Mouse (Mus musculus): ENCODE data around the gene Scamp4. TPM values are rescaled to one million over a fixed set of nuclear protein-coding genes. Genes with fewer than 3 reads are reported as not detected.
A peak's percentile ranks its signal among the peaks of the same experiment; 100 is the strongest.

The Scamp4 gene
- 10 to 100 TPM; 49.5 to 51.8 TPM for total RNA-seq (2021)
- long read RNA-seq, experiment 1, transcript Scamp4-201 (7 exons, 1,804 nt): major isoform, 58 of 82 reads
- long read RNA-seq, experiment 1, partial matches to known transcripts: 9 of 82 reads
- long read RNA-seq, experiment 1, other reads (novel, unspliced or antisense): 9 of 82 reads
- long read RNA-seq, experiment 2, transcript Scamp4-201 (7 exons, 1,804 nt): major isoform, 58 of 91 reads
- long read RNA-seq, experiment 2, partial matches to known transcripts: 16 of 91 reads
- long read RNA-seq, experiment 2, other reads (novel, unspliced or antisense): 15 of 91 reads

DNA sequence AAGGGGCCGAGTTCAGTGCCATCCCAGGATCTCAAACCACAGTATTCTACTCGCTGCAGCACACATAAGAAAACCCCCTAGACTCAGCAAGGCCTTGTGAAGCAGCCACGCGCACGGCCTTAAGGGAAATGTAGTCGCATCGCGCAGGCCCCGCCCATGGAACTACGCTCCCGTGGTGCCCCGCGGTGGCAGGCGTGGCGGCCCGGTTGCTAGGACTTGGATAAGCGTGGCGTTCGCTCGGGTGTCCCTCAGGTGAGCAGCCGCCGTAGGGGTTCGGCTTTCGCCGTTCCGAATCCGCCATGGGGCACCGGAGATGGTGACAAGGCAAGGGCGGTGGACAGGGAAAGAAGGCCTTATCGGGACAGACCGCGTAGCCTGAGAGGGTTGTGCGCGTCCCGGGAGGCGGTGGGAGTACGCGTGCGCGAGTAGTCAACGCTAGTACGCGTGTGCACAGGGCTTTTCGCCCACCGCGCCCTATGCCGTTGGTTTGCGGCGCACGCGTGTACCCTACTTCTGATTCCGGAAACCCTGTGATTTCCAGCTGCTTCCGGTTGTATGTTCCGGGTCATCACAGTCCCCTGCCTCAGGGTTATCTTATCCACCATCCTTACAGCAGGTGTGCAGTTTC, at the start of gene Scamp4, which contains the start of gene Adat3:
TSS of gene Scamp4 (plus strand) at position 175 of the 628 bp plus-strand sequence.
TSS of gene Adat3 (plus strand) at position 183 of the 628 bp plus-strand sequence.
- peak; percentile 80 to 88 for DNase-seq (ENCODE audit: low spot score in 2 of 2)

DNA sequence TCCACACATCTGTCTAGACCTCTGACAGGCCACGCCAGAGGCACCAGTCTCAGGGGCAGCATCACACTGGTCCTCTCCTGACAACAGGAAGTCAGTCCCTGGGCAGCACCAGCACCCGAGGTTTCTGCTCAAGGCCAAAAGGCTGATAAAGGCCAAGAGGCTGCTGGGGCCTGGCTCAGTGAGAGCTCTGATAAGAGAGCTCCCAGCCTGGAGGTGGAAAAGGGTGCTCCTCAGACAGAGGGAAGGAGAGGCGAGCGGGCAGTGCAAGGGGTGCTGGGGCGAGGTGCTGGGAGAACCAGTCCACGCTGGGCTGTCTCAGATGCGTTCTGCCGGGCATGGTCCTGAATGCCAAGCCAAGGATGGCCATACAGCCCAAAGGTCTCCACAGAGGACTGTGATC, 49.1 kb upstream of the Scamp4 start:
- no peak for DNase-seq (ENCODE audit: low spot score in 2 of 2)

DNA sequence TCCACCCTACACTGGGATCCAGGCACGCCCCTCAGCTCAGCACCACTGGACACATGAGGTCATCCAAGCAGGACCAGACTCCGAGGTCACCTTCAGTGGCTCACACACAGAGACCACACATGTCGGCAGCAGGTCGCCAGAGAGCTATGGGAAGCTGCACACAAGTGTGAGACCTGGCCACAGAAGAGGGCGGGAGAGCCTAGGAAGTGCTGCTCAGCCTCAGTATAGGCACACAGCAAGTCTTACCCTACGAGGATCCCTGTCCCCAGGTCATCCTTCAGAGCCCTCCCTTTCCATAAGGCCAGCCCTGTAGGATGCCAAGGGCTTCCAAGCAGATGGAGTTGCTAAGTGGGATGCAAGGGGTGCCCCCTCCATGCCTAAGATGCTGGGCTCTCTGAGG, 48.7 kb upstream of the Scamp4 start:
- no peak for DNase-seq (ENCODE audit: low spot score in 2 of 2)

DNA sequence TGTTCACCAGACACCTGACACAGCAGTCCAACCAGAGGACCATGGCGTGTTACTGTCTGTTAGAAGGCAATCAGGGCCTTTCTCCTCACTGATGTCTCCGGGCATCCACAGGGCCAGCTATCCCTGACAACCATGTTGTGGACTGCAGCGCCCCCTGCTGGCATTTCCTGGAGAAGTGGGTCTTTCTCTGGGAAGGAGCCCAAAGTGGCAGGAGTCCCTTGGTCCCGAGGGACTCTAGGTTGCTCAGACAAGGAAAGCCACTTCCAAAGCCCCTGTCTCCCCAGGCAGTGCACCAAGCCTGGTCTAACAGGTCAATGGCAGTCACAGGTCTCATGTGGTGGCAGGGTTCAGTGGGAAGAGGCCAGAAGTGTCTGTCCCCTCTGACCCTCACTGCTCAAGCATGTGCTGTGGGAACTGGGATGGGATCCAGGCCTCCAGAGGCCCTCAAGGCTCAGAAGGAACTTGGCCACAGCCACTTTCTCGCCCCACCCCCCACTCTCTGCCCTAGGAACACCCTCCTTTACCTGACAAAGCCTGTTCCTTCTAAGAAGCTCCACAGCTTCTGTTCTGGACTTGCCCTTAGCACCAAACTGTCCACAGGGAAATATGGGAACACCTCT, 45.2 kb upstream of the Scamp4 start:
- peak; percentile 78 to 88 for DNase-seq (ENCODE audit: low spot score in 2 of 2)

DNA sequence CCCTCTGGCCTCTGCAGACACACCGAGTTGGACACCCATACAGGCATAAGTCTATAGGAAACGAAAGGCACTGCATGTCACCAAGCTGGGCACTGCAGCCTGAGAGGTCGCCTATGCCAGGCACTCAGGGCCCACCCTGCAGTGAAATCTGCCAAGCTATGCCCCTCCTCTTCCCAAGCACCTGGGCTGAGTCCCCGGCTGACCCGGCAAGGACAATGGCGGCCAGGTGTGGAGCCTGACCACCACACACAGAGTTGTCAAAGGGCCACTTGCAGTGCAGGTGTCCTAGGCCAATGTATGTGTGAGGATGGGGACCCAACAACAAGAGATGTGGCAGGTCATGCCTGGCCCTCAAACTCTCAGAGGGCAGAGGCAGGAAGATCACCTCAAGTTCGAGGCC, 43.2 kb upstream of the Scamp4 start:
- no peak for DNase-seq (ENCODE audit: low spot score in 2 of 2)

DNA sequence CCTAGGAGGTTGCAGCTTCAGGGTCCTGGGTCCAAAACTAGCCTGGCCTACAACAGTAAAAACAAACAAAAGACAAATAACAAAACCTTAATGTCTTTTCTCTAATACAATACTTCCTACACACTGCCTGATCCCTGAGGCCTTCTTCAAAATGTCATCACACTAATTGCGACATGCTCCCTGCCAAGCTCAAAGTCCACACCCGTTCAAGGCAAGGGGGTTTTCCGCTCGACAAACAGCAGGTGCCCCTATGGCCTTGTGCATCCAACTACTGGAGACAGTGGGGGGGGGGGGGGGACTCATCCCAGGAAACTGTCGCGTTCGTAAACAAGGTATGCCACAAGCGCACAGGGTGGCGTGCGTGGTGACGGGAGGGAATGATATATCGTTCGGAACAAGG, 42.1 kb upstream of the Scamp4 start:
- DNase-seq (ENCODE audit: low spot score in 2 of 2): no peak

DNA sequence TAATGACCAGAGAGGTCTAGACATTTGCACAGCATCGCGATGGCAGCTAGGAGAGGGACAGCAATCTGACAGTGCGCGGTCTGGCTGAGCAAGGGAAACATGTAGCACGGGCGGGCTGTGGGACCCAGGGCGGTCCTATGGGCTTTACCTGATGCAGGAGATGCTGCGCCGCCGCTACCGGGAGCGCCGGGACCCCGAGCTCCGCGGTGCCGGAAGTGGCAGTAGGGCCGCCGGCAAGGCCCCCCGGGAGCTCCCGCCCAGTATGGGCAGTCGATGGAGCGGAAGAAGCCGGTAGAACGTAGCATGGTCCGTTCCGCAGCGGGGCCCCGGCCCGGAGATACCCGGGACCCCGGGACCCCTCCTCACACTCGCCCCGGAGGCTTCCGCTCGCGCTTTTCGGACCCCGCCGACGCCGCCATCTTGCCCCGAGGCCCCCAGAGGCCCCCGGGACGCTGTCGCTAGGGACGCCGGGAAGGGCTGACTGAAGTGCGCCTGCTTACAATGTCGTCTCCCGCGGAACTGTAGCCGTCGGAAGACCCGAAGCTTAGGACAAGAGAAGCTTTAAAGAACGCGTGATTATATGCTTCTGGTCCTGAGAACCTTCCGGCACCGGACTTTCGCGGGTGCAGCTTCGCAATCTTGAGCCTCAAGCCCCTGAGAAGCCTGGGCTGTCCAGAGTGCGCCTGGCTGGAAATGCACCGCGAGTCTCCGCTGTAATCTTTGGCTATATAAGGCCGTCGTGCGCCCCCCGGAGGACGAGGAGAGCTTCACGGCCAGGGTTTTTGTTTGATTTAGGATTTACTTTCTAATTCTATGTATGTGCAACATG, 41.3 kb upstream of the Scamp4 start, which contains the start of gene Rexo1:
TSS of gene Rexo1 (minus strand) at position 445 of the 829 bp plus-strand sequence.
- DNase-seq (ENCODE audit: low spot score in 2 of 2): peak; percentile 69 to 90

DNA sequence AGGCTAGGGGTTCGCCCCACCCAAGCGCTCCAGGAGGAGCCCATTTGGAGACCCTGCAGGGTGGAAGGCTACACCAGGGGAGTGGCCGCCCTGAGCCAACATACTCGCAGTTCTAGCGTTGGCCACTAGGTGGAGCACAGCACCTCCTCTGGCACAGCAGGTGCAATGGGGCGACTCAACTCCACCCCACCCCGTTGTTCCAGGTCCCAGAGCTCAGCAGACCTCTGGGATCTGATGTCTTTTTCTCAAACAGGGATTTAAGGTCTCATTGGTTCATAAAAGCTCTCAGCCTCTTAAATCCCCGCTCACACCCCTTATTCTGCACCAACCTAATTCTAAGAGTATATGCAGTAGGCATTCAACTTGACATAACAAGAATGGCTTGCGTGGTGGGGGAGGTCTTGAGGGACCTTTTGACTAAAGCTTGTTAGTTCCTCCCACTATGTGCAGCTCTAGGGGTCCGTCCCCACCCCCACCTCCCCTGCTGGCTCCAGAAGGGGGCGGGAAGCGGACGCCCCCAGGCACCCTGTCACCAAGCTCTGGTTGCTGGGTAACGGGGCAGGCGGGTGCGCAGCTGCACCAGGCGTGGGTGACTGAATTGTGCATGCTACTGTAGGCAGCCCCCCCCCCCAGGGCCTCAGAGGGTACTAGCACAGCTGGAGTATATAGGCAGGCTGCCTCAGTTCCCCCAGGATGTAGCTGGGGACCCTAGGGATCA, 36.1 kb upstream of the Scamp4 start:
- peak; percentile 71 to 78 for DNase-seq (ENCODE audit: low spot score in 2 of 2)

DNA sequence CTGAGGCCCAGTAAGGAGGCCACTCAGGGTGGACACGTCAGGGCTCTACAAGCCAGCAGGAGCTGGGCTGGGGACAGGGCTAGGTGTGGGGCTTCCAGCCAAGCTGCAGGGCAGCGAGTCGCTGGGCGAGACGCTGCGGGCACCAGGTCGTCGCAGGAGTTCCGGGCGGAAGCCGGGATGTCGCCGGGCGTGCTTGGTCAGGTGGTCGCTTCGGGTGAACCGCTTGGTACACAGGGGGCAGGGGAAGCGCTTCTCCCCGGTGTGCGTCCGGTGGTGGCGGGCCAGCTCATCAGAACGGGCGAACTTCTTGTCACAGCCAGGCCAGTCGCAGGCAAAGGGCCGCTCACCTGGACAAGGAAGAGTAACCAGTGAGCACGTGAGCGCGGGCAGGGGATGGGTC, 33.8 kb upstream of the Scamp4 start:
- no peak for DNase-seq (ENCODE audit: low spot score in 2 of 2)

DNA sequence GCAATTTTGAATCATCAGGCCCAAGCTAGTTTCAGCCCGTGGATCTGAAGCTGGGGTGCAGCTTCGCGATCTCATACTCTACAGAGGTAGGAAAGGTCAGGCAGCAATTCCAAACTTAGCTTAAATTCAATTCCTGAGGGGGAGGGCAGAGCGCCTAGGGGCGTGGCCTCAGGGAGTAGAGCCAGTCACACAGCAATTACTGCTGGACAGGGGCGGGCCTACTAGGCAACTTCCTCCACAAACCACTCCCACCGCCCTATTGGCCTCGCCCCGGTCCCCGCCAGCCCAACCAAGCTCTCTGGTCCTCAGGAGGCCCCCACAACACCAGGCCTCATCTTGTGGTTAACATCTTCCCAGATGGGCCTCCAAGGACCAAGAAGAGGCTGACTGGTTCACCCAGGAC, 33.0 kb upstream of the Scamp4 start:
- no peak for DNase-seq (ENCODE audit: low spot score in 2 of 2)

DNA sequence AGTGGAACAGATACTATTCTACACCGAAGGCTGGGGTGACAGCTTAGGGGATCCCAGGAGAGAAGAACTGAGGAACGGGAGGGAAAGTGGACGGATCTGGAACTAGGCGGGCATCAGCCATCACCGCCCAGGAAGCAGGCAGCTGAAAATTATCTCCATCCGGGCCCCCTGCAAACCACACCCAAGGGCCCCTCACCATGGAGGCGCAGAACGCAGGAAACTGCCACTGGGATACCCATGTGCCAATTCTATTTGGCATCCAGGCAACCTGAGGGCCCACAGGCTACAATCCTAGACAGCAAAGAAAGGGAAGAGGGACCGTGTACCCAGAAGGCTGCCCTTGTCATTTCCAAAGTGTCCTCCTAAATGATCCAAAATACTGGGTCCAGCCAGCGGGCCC, 32.3 kb upstream of the Scamp4 start:
- DNase-seq (ENCODE audit: low spot score in 2 of 2): no peak

DNA sequence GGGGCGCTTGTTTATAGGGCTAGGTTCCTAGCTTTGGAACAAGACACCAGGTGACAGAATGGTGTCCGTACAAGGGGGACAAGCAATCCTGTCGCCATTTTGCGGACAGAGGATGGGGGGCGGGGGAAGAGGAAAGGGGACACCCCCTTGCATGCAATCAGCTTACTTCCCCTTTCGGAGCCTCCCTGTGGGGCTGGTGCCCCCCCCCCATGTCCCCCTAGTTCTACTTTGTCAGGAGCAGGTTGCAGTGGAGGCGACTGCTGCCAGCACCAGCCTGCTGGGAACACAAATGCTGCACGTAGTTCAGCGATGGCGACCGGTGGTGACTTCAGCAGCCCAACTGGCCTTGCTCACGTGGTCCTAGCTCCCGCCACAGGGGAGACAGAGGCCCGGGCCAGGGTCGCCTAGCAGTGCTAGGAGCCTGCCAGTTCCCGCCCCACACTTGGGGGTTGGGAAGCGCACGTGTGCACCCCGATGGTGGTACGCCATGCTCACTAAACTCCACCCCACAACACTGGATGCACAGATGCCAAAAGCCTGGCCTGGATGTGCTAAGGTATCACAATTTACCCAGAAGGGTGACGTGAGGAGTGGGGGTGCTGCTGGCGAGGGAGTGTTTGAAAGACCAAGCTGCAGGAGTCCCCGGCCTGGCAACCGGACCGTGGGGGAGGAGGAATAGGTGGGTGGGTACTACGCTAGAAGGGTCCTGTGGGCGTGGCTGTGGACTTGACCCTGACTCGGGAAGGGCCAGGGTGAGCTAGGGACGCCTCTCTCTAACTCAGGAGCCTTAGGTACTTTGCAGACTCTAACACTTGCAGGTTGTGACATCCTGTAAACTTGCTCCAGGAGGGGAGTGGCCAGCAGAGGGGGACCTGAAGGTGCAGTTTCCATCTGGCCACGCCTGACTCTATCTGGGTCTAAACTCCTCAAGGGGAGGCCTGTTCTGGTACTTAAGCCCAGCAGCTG, 31.5 kb upstream of the Scamp4 start:
- no peak for DNase-seq (ENCODE audit: low spot score in 2 of 2)

DNA sequence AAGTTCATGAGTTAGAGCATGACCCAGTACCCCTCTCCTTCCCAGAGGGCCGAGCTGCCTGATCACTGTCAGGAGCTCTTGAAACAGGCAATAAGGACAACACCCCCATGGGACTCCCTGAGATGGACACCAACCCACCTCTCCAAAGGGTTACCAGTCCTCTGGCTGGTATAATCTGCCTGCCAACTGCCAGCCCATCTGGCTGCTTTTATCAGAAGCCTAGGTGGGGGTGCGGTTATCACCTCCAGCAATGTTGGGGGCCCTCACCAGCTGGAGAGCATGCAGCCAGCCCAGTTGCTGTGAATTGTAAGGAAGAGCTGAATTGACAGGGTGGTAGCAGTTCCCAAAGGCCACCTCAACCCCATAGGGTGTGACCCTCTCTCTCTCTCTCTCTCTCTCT, 30.2 kb upstream of the Scamp4 start:
- DNase-seq (ENCODE audit: low spot score in 2 of 2): no peak

DNA sequence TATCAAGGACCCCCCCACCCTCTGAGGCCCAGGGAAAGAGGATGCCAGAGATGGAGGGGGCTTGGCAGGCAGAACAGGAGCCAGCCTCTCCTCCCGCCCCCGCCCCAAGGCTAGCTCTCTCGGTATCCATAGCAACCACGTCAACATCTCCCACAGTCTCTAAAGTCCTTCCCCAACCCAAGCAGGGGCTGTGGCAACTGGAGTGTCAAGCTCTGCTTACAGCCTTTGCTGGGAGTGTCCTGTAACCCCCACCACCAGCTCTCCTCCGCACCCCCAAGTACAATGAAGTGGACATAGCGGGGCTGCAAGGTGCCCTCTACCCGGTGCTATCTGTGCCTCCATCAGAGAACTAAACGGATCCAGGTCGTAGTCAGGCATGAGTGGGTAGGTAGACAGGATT, 28.7 kb upstream of the Scamp4 start:
- no peak for DNase-seq (ENCODE audit: low spot score in 2 of 2)

DNA sequence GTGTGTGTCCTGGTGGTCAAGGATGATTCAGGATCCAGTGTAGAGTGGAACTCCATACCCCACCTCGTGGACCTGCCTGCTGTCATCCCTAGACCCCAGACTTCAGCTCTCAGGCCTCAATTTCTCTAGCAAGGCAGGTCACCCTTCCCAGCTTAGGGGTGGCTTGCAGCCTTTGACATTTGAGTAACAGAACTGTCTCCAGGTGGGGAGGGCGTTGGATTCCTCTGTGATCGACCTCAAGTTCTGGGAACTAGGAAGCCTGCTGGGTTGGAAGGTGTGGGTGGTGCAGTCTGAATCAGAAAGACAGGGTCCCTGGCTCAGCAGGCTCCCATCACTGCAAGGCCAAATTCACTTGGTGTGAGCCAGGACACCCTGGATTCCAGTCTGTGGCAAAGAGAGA, 27.8 kb upstream of the Scamp4 start:
- no peak for DNase-seq (ENCODE audit: low spot score in 2 of 2)

DNA sequence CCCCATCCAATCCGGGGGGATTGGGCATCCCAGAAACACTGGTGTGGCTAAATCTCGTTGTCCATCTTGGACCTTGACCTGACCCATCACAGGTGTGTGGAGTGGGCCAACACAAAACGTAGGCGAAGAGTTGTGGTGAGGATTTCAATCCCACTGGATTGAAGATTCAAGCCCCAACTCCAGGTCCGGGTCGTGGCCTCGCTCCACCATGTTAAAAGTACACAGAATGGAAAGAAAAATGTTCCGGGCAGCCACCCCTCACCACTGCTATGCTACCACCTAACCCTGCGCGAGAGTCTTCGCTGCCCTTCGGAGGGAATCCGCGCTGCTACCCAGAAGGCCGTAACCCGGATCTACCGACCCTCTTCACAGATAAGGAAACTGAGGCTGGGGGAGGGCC, 26.7 kb upstream of the Scamp4 start:
- no peak for DNase-seq (ENCODE audit: low spot score in 2 of 2)

DNA sequence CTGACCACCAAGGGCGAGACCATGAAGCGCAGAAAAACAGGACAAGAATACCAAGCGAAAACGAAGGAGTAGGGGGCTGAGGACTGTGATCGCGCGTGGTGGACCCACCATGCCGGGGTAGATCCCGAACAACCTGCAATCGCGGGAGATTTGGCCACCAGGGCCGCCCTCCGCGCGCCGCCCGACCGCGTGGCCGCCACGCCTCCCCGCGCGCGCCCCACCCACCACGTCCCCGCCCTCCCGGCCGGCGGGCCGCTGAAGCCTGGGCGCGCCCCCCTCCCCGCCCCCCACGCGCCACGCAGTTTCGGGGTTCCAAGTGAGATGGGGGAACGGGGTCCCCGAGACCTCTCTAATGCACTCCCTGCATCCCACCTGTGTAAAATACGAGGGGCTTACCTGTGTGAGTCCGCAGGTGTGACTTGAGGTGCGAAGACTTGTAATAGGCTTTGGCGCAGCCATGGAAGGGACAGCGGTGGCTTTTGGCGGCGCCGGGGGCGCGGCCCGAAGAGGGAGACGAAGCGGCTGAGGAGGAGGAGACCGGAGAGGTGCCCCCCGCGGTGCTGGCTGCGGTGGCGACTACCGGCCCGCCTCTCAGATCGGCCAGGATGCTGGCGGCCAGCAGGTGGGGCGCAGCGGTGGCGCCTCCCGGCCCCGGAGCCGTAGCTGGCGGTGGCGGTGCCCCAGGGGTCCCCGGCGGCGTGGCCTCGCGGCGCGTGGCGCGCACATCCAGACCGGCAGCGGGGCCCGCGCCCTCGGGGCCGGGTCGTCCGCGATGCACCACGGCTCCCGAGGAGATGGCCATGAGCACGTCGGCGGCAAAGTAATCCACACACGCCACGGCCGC, 26.1 kb upstream of the Scamp4 start:
- DNase-seq (ENCODE audit: low spot score in 2 of 2): peak in 1 of 2 experiments; percentile 48

Measured in adrenal gland, postnatal 4 days (tissue).